Mouse (Mus musculus) limb, embryonic 15.5 days (tissue): Measurements from ENCODE around the gene Crkl. TPM values are rescaled to one million over a fixed set of nuclear protein-coding genes. Genes with fewer than 3 reads are reported as not detected.
A peak's percentile ranks its signal among the peaks of the same experiment; 100 is the strongest.

Experiments
- ATAC-seq: fragments of 200-750 bp; cut with Nextera tagmentation; 2 replicates; pipeline ENCODE4 v1.8.0; 2017; ENCODE audit warnings: low read depth, moderate TSS enrichment; ENCODE audit not compliant: insufficient number of reproducible peaks, low FRiP score, low TSS enrichment
- H3K27ac ChIP-seq: fragments of 300-500 bp; sonication (generic); 2 replicates; pipeline ENCODE4 v1.5.1; 2015; ENCODE audit warnings: moderate library complexity, mild to moderate bottlenecking, inconsistent platforms
- H3K27me3 ChIP-seq: fragments of 300-500 bp; sonication (generic); 2 replicates; pipeline ENCODE4 v1.6.1; 2015; ENCODE audit warnings: inconsistent platforms
- H3K36me3 ChIP-seq: fragments of 300-500 bp; sonication (generic); 2 replicates; pipeline ENCODE4 v1.6.1; 2015; ENCODE audit warnings: inconsistent platforms
- H3K4me1 ChIP-seq: fragments of 300-500 bp; sonication (generic); 2 replicates; pipeline ENCODE4 v1.6.1; 2015; ENCODE audit warnings: inconsistent platforms
- H3K4me2 ChIP-seq: fragments of 300-500 bp; sonication (generic); 2 replicates; pipeline ENCODE4 v1.6.1; 2015; ENCODE audit warnings: mild to moderate bottlenecking, inconsistent platforms
- H3K4me3 ChIP-seq: fragments of 300-500 bp; sonication (generic); 2 replicates; pipeline ENCODE4 v1.5.1; 2015; ENCODE audit warnings: mild to moderate bottlenecking, inconsistent platforms
- H3K9ac ChIP-seq: fragments of 300-500 bp; sonication (generic); 2 replicates; pipeline ENCODE4 v1.6.1; 2015; ENCODE audit warnings: inconsistent platforms
- H3K9me3 ChIP-seq: fragments of 300-500 bp; sonication (generic); 2 replicates; pipeline ENCODE4 v1.6.1; 2016; ENCODE audit warnings: inconsistent platforms
- WGBS: fragments of 180-500 bp; shearing (Covaris S2); methylation state at CpG from one replicate; pipeline ENCODE4 v1.1.7; 2015; 5-methylcytosine and 5-hydroxymethylcytosine counted together
- polyA plus RNA-seq: library from polyadenylated mRNA; unstranded; fragments of >200 nt; fragmentation: Nextera tagmentation; extraction: Ambion mirVana; gene quantifications from 2 replicates; pipeline ENCODE4 v1.2.1, GENCODE M21; 2015

The Crkl gene
- 69.5 and 72.8 TPM in 2 replicates for polyA plus RNA-seq

DNA sequence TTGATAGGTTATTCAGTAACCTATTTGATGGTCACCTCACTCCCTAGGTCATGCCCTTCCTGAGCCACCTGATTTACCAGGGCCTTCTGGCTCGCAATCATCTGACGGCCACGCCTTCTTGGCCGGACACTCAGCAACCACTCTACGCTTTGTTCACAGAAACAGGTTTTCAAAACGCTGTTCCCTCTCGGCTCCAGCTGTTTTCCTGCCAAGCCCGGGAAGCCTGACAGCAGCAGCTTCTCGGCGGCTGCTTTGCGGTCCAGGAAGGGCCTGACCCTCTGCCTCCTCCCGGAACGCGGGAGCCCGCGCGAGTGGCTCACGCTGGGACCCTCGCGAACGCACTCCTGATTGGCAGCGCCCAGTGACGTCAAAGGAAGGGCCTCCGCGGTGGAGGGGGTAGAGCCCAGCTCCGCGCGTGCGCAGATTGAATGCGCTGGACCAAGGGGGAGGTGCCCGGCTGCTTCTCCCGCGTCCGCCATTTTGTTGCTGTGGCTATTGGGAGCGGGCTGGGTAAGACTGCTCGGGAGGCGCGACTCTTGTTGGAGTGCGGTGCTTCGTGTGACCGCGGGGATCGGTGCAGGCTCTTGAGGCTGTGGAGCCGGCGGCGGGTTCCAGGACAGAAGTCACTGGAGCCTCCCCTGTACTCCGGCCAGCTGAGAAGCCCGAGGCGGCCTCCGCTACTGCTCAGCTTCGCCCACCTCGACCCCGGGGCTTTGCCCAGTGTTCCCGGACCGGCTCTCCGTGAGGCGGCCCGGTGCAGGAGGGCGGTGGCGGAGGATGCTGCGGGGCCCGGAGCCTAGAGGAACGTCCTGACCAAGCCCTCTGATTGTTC, at the start of gene Crkl:
Crkl (plus strand) TSS at position 447 of the 832 bp plus-strand sequence.
- ATAC-seq: peak; percentile 94
- peak within 1 kb of the TSS; percentile 93 for H3K4me3 ChIP-seq
- H3K4me2 ChIP-seq: peak within 1 kb of the TSS; percentile 67
- H3K9me3 ChIP-seq: no peaks in the 10 kb centered on the region
- peaks cover 19% of the 10 kb centered on the region for H3K4me1 ChIP-seq
- WGBS: under 1% methylated on average over 63 of the region's 63 CpGs
- H3K9ac ChIP-seq: peak within 1 kb of the TSS; percentile 91
- H3K36me3 ChIP-seq: peaks cover 12% of the 10 kb centered on the region
- no peaks in the 10 kb centered on the region for H3K27me3 ChIP-seq
- peak within 1 kb of the TSS; percentile 96 for H3K27ac ChIP-seq

DNA sequence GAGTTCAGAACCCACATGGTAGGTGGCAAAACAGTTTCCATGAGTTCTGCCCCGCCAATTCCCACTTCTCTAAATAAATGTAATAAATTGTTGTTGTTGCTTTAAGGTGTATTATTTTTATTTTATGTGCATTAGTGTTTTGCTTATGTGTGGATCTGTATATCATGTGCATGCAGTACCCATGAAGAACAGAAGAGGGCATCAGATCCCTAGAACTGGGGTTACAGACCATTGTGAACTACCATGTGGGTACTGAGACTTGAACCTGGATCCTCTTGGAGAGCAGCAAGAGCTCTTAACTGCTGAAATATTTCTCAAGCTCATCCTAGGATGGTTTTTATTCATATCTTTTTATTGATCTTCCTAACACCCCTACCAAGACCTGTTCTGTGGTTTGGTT, 48.9 kb upstream of the Crkl start:
- Histone ChIP-seq H3K9ac (no peak overlapping the region), H3K27ac (no peak overlapping the region), H3K9me3 (no peaks in the 10 kb centered on the region), H3K36me3 (no peaks in the 10 kb centered on the region), H3K4me3 (no peak overlapping the region), H3K27me3 (no peaks in the 10 kb centered on the region), H3K4me2 (no peak overlapping the region), H3K4me1 (peaks cover 18% of the 10 kb centered on the region)
- WGBS: 70% methylated on average over 1 of the region's 1 CpGs
- no peak for ATAC-seq

DNA sequence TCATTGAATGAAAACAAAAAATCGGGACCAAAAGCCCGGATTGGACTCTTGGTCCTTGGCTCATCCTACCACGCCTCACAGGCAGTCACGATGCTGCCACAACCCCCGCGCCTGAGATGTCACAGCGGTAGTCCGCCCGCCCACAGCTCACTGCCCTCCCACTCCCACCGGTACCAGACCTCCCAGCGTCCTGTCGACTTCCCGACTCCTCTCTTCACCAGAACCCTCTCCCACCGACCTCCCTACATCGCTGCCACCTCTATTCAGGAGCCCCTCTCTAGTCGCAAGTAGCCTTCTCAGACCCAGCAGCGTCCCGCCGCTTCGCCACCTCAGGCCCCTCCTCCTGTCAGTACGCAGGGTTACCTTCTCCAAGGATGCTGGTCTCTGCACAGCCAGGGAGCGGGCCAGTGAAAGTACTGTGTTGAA, 46.5 kb upstream of the Crkl start:
- WGBS: 0% methylated on average over 22 of the region's 22 CpGs
- no peaks in the 10 kb centered on the region for H3K27me3 ChIP-seq
- ATAC-seq: peak; percentile 78

DNA sequence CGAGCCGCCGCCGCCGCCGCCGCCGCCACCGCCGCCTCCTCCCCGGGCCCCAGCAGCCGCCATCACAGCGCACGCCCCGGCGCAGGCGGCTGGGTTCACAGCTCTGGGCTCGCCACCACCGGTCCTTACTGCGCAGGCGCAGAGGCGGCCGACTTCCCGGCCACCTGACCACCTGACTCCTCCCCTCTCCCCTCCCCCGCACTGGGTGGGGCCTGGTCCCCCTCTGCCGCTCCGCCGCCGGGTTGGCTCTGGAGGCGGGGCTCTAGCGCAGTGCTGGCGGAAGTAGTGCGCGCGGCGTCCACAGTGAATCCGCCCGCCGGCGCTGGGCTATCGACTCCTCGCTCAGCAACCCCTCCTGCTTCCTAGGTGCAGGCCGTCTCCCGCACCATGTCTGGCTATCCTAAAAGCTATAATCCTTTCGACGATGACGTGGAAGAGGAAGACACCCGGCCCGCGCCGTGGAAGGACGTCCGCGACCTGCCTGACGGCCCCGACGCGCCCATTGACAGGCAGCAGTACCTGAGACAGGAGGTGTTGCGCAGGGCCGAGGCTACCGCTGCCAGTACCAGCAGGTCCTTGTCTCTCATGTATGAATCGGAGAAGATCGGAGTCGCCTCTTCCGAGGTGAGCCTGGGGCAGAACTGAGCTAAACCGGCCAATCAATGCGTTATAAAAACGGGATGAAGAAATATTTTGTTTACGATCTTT, 45.9 kb upstream of the Crkl start, which contains the start of the genes Snap29 and Pi4ka:
Snap29 (plus strand) TSS at position 251 of the 708 bp plus-strand sequence.
Pi4ka (minus strand) TSS at position 579 of the 708 bp plus-strand sequence.
- H3K27me3 ChIP-seq: no peaks in the 10 kb centered on the region
- H3K36me3 ChIP-seq: no peaks in the 10 kb centered on the region; the same call in 1 of the 2 replicates
- H3K4me2 ChIP-seq: peak within 1 kb of the TSS; percentile 72
- peaks cover 21% of the 10 kb centered on the region for H3K4me1 ChIP-seq
- H3K4me3 ChIP-seq: peak within 1 kb of the TSS; percentile 87
- H3K27ac ChIP-seq: peak within 1 kb of the TSS; percentile 80
- WGBS: under 1% methylated on average over 68 of the region's 69 CpGs
- H3K9me3 ChIP-seq: no peaks in the 10 kb centered on the region
- ATAC-seq: peak; percentile 98
- peak within 1 kb of the TSS; percentile 82 for H3K9ac ChIP-seq

More for the DNA sequence above, 46.5 kb upstream of the Crkl start:
- H3K27ac ChIP-seq: peak overlapping the region; percentile 80
- H3K9ac ChIP-seq: peak overlapping the region; percentile 61
- H3K4me1 ChIP-seq: peaks cover 21% of the 10 kb centered on the region
- no peaks in the 10 kb centered on the region; the same call in 1 of the 2 replicates for H3K36me3 ChIP-seq
- peak overlapping the region; percentile 87 for H3K4me3 ChIP-seq
- peak overlapping the region; percentile 72 for H3K4me2 ChIP-seq
- H3K9me3 ChIP-seq: no peaks in the 10 kb centered on the region

DNA sequence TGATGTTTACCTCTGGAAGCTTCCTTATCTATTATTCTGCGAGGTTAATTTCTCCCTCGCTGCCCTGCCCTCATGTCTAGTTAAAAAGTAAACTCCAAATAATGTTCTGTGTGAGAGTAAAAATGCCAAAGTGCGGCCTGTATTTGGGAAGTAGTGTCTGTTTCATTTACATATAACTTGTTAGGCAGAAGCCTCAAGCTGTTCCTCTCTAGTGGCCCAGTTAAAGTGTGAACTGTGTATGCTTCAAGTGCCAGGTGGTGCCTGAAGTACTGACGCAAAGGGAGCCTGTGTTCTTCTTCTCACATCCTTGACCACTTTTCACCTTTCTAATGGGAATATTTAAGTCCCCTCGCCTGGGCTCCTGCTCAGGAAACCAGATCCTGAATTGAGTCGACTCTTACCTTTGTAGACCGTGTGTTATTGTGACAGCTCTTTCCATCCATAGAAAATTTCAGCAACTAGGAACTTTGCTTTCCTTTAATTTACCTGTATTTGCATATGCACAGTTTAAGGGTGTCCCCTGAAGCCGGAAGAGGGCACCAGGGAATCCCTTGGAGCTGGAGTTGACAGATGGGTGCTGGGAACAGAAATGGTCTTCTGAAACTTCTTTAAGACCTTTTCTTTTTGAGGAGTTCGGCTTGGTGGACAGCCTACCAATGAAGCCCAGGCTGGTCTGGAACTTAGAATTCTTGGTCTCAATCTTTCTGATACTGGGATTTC, 45.1 kb upstream of the Crkl start:
- peak overlapping the region; percentile 72 for H3K4me2 ChIP-seq
- H3K4me1 ChIP-seq: peaks cover 21% of the 10 kb centered on the region
- peaks cover 2% of the 10 kb centered on the region; the same call in 1 of the 2 replicates for H3K36me3 ChIP-seq
- no peaks in the 10 kb centered on the region for H3K27me3 ChIP-seq
- peak overlapping the region; percentile 87 for H3K4me3 ChIP-seq
- H3K27ac ChIP-seq: 0 out of 2 replicates have a peak overlapping the region, but pooled peaks have one; percentile 50
- H3K9me3 ChIP-seq: no peaks in the 10 kb centered on the region
- 28% methylated on average over 9 of the region's 9 CpGs for WGBS
- ATAC-seq: no peak
- peak overlapping the region; percentile 82 for H3K9ac ChIP-seq

DNA sequence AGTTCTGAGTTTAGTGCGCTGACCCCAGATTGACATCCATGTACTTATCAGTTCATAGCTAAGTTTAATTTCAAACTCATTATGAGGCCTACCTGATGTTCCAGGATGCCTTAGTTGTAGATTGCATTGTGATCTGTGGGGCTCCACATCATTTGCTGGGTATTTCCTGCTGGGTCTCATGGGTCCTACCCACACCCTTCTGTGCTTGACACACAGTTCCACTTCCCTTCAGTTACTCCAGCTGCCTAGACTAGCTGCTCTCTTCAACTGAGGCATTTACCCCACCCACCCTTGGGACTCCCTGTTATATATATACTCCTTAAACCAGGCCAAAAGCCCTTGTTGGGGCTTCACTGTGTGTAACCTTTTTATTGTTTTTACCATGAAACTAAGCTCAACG, 42.7 kb upstream of the Crkl start:
- Histone ChIP-seq H3K27ac (no peak overlapping the region), H3K4me1 (peaks cover 21% of the 10 kb centered on the region), H3K9ac (no peak overlapping the region), H3K36me3 (peaks cover 2% of the 10 kb centered on the region; the same call in 1 of the 2 replicates), H3K9me3 (no peaks in the 10 kb centered on the region), H3K4me2 (no peak overlapping the region), H3K4me3 (no peak overlapping the region), H3K27me3 (no peaks in the 10 kb centered on the region)
- ATAC-seq: no peak
- 72% methylated on average over 2 of the region's 2 CpGs for WGBS

DNA sequence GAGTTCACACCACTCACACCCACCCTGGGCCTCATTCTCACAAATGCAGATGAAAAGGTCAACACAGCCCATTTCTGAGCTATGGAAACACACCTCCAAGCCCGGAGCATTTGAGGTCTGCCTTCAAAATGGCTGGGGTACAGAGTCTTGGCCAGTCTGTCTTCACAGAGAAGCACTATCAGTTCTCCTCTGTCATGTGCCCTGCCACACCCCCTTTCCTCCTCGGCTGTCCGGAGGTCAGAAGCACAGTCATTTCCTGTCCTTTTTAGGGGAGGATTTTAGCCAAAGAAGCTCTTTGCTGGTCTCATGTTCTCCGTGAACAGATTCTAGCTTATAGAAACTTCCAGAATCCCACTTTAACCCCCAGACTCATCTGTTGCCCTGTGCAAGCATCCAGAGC, 41.6 kb upstream of the Crkl start:
- Histone ChIP-seq H3K27ac (no peak overlapping the region), H3K27me3 (no peaks in the 10 kb centered on the region), H3K4me2 (no peak overlapping the region), H3K9me3 (no peaks in the 10 kb centered on the region), H3K36me3 (peaks cover 2% of the 10 kb centered on the region; the same call in 1 of the 2 replicates), H3K4me1 (peaks cover 11% of the 10 kb centered on the region), H3K4me3 (no peak overlapping the region), H3K9ac (no peak overlapping the region)
- no peak for ATAC-seq
- WGBS: 52% methylated on average over 4 of the region's 4 CpGs

DNA sequence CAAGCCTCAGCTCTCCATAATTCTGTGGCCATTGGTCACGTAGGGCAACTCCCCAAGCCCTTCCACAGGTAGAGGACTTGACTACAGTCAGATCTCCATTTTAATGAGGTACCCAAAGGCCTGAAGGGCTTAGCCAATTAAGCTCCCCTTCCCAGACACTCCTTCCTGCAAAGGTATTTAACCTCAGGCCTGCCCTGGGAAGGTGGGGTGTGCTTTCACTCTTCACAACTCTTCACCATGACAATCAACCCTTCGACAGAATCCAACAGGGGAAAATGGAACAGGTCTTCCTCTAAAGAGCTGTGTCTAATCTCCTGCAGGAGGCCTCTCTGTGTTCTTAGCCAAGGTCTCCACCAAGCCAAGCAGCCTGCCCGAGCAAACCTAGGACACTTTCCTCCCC, 28.8 kb upstream of the Crkl start:
- Histone ChIP-seq H3K4me1 (no peaks in the 10 kb centered on the region), H3K27ac (no peak overlapping the region), H3K4me3 (no peak overlapping the region), H3K36me3 (peaks cover 55% of the 10 kb centered on the region), H3K4me2 (no peak overlapping the region), H3K9ac (no peak overlapping the region), H3K27me3 (no peaks in the 10 kb centered on the region), H3K9me3 (no peaks in the 10 kb centered on the region)
- 79% methylated on average over 3 of the region's 3 CpGs for WGBS
- no peak for ATAC-seq

DNA sequence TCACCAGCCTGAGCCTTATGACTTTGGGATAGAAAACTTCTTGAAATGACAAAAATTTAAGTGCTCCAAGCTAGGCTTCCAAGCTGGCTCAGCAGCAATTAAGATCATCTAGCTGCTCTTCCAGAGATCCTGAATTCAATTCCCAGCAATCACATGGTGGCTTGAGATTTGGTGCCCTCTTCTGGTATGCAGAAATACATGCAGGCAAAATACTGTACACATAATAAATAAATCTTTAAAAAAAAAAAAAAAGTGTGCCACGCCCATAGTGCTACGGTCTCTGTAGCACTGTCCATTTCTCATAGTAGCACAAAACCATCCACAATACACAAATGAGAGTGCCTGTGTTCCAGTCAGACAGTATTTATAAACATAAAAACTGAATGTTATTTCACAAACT, 19.2 kb upstream of the Crkl start:
- H3K9me3 ChIP-seq: no peaks in the 10 kb centered on the region
- H3K27ac ChIP-seq: no peak overlapping the region
- peaks cover 21% of the 10 kb centered on the region for H3K36me3 ChIP-seq
- ATAC-seq: no peak
- no peaks in the 10 kb centered on the region for H3K4me1 ChIP-seq
- H3K27me3 ChIP-seq: no peaks in the 10 kb centered on the region
- no peak overlapping the region for H3K4me2 ChIP-seq
- 59% methylated on average over 2 of the region's 2 CpGs for WGBS
- H3K9ac ChIP-seq: no peak overlapping the region
- H3K4me3 ChIP-seq: no peak overlapping the region

DNA sequence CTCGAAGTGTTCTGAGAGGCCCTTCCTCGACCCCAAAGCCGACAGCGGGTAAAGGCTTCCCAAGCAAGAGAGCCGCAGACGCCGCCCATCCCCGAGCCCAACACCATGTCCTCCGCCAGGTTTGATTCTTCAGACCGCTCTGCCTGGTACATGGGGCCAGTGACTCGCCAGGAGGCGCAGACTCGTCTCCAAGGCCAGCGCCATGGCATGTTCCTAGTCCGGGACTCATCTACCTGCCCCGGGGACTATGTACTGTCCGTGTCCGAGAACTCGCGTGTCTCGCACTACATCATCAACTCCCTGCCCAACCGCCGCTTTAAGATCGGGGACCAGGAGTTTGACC, 557 bp downstream of the Crkl start:
- H3K9ac ChIP-seq: peak overlapping the region; percentile 91
- ATAC-seq: no peak
- peaks cover 22% of the 10 kb centered on the region for H3K4me1 ChIP-seq
- peak overlapping the region; percentile 96 for H3K27ac ChIP-seq
- under 1% methylated on average over 24 of the region's 24 CpGs for WGBS
- H3K4me2 ChIP-seq: peak overlapping the region; percentile 67
- H3K4me3 ChIP-seq: peak overlapping the region; percentile 93
- H3K36me3 ChIP-seq: peaks cover 15% of the 10 kb centered on the region
- H3K27me3 ChIP-seq: no peaks in the 10 kb centered on the region
- H3K9me3 ChIP-seq: no peaks in the 10 kb centered on the region

DNA sequence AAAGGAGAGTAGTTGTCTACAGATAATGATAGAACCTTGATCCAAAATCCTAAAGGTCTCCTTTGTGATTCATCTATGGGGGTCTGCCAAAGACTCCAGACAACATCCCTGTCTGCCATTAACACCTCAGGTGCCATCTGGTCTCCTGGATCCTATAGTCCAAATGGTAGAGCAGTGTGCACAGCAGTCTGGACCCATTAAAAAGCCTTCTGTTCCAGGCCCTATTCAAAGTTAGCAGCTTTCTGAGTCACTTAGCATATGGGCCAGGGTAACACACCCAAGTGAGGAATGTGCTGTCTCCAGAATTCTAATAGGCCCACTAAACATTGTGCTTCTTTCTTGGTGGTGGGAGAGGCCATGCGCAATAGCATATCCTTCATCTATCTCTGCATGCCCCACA, 5.1 kb downstream of the Crkl start:
- Histone ChIP-seq H3K9me3 (no peaks in the 10 kb centered on the region), H3K9ac (no peak overlapping the region), H3K4me1 (peaks cover 22% of the 10 kb centered on the region), H3K4me2 (no peak overlapping the region), H3K36me3 (peaks cover 32% of the 10 kb centered on the region), H3K27ac (no peak overlapping the region), H3K27me3 (no peaks in the 10 kb centered on the region), H3K4me3 (no peak overlapping the region)
- ATAC-seq: no peak
- 94% methylated on average over 1 of the region's 1 CpGs for WGBS
